ENCODE assay signal across 17 mouse cellular contexts in the genomic region with DNA sequence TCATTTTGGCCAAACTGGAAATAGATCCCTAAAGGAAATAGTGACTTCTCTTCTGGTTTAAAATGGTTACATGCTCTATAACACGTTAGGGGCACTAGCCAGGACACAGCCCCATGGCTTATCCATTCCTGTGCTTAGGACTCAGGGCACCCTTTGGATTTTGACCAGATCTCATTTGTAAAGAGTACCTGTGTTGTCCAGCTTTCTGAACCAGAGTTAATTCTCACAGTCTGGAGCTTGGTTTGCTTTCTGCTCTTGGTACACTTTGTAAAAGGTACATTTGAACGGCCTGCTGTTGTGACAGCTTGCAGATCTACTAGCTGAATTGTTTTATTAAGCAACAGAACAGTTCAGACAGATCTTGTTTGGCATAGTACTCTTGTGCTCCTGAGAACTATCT. TPM values are rescaled to one million over a fixed set of nuclear protein-coding genes. Genes with fewer than 3 reads are reported as not detected.
"Had no signal": no experiment of that assay in that cellular context is flagged by ENCODE, and none has a peak within 500 bp of the region (broad histone marks: within the 10 kb centered on the region; RNA-seq: fewer than 3 reads in every experiment).

No protein-coding gene starts in this region.

- H3K4me2 ChIP-seq: limb, embryonic 13.5 days; lung, embryonic 14.5 days; neural tube, embryonic 15.5 days had no signal

- DNase-seq: kidney, adult 18-20 months; kidney, postnatal 10 days; left cerebral cortex, postnatal 4 days; lung, embryonic 14.5 days; lung, postnatal 10 days; lung, postnatal 4 days; midbrain, embryonic 14.5 days; right cerebral cortex, adult 18-20 months; thymus, adult 18-20 months; thymus, postnatal 14 days had no signal

- H3K4me1 ChIP-seq: limb, embryonic 13.5 days; neural tube, embryonic 15.5 days had no signal

- H3K36me3 ChIP-seq: limb, embryonic 13.5 days; midbrain, embryonic 10.5 days; neural tube, embryonic 15.5 days had no signal

- H3K9me3 ChIP-seq: limb, embryonic 13.5 days; midbrain, embryonic 10.5 days; neural tube, embryonic 15.5 days had no signal

- H3K4me3 ChIP-seq: limb, embryonic 13.5 days; midbrain, embryonic 10.5 days; myocyte; neural tube, embryonic 15.5 days had no signal

- ATAC-seq: hindbrain, postnatal 0 days had no signal

- H3K27ac ChIP-seq: hindbrain, postnatal 0 days; limb, embryonic 13.5 days; liver, embryonic 14.5 days; midbrain, embryonic 10.5 days; neural tube, embryonic 15.5 days had no signal

- H3K9ac ChIP-seq: limb, embryonic 13.5 days; liver, embryonic 14.5 days; lung, embryonic 14.5 days; neural tube, embryonic 15.5 days had no signal

- H3K27me3 ChIP-seq: limb, embryonic 13.5 days; neural tube, embryonic 15.5 days had no signal

RNA-seq across cellular contexts. Expression of a gene that starts 25.8 kb away (rescaled TPM):
- total RNA-seq: megakaryocyte, adult 5-6 weeks had no signal
- polyA plus RNA-seq: midbrain, embryonic 14.5 days; neural tube, embryonic 15.5 days had no signal
